Mouse (Mus musculus) heart, adult 2 months (tissue): ENCODE data around the gene Crim1.

ENCODE experiments used
- CTCF ChIP-seq: fragments of 200-600 bp; IDR thresholded peaks from 2 replicates; pipeline ENCODE4 v1.8.1; 2022; ENCODE audit warnings: antibody characterized with exemption, mild to moderate bottlenecking, moderate library complexity
- EP300 ChIP-seq: fragments of 200-500 bp; IDR thresholded peaks from 2 replicates; pipeline ENCODE4 v1.6.1; 2011; ENCODE audit warnings: low read depth, low read length, control low read depth; ENCODE audit not compliant: insufficient read depth
- POLR2A ChIP-seq: fragments of 200-500 bp; IDR thresholded peaks from 2 replicates; pipeline ENCODE4 v1.6.1; 2011; ENCODE audit warnings: mild to moderate bottlenecking, low read depth, low read length, control low read depth; ENCODE audit not compliant: insufficient read depth

GRCm38 (mm10) chr17:78280991-78281712 lies 81.1 kb downstream of the Crim1 start:
- TF ChIP-seq CTCF, result no peak
- TF ChIP-seq POLR2A, result no peak
- TF ChIP-seq EP300, result no peak
